Mouse (Mus musculus) hindbrain, embryonic 16.5 days (tissue): ENCODE results near the gene Bdh1. TPM values are rescaled to one million over a fixed set of nuclear protein-coding genes. Genes with fewer than 3 reads are reported as not detected.
"Not testable (repeated sequence)": the region's sequence is repeated elsewhere in the genome, so short reads cannot be mapped to it uniquely, and the experiment has no call there.

Source experiments
- ATAC-seq: fragments of 200-750 bp; cut with Nextera tagmentation; 2 replicates; pipeline ENCODE4 v1.8.0; 2017; ENCODE audit warnings: moderate TSS enrichment, moderate library complexity
- H3K27ac ChIP-seq: fragments of 300-500 bp; sonication (generic); 2 replicates; pipeline ENCODE4 v1.5.1; 2014; ENCODE audit warnings: low read depth, mild to moderate bottlenecking, control low read depth, low read length, moderate library complexity
- H3K27me3 ChIP-seq: fragments of 300-500 bp; sonication (generic); replicated peaks from 2 replicates; pipeline ENCODE4 v1.6.1; 2014; ENCODE audit warnings: low read length; ENCODE audit not compliant: control insufficient read depth, insufficient read depth
- H3K36me3 ChIP-seq: fragments of 300-500 bp; sonication (generic); 2 replicates; pipeline ENCODE4 v1.6.1; 2014; ENCODE audit warnings: mild to moderate bottlenecking, low read length, moderate library complexity, mixed read lengths; ENCODE audit not compliant: control insufficient read depth, insufficient read depth
- H3K4me1 ChIP-seq: fragments of 300-500 bp; sonication (generic); 2 replicates; pipeline ENCODE4 v1.6.1; 2014; ENCODE audit warnings: low read depth, low read length; ENCODE audit not compliant: control insufficient read depth, insufficient read depth
- H3K4me2 ChIP-seq: fragments of 300-500 bp; sonication (generic); 2 replicates; pipeline ENCODE4 v1.6.1; 2014; ENCODE audit warnings: mild to moderate bottlenecking, low read length, control low read depth, moderate library complexity
- H3K4me3 ChIP-seq: fragments of 300-500 bp; sonication (generic); 2 replicates; pipeline ENCODE4 v1.5.1; 2014; ENCODE audit warnings: mild to moderate bottlenecking, low read length, control low read depth, moderate library complexity
- H3K9ac ChIP-seq: fragments of 300-500 bp; sonication (generic); 2 replicates; pipeline ENCODE4 v1.6.1; 2014; ENCODE audit warnings: low read depth, mild to moderate bottlenecking, control low read depth, low read length, moderate library complexity
- H3K9me3 ChIP-seq: fragments of 300-500 bp; sonication (generic); 2 replicates; pipeline ENCODE4 v1.6.1; 2014; ENCODE audit warnings: mild to moderate bottlenecking, low read length, moderate library complexity; ENCODE audit not compliant: control insufficient read depth
- WGBS: fragments of 180-500 bp; shearing (Covaris S2); extraction: QIAGEN DNeasy Blood & Tissue Kit; methylation state at CpG from one replicate; pipeline ENCODE4 v1.1.7; 2014; 5-methylcytosine and 5-hydroxymethylcytosine counted together
- polyA plus RNA-seq: library from polyadenylated mRNA; unstranded; fragments of >200 nt; fragmentation: Nextera tagmentation; extraction: Ambion mirVana; gene quantifications from 2 replicates; pipeline ENCODE4 v1.2.1, GENCODE M21; 2015

Gene Bdh1
- polyA plus RNA-seq = 141 and 145 TPM in 2 replicates

DNA sequence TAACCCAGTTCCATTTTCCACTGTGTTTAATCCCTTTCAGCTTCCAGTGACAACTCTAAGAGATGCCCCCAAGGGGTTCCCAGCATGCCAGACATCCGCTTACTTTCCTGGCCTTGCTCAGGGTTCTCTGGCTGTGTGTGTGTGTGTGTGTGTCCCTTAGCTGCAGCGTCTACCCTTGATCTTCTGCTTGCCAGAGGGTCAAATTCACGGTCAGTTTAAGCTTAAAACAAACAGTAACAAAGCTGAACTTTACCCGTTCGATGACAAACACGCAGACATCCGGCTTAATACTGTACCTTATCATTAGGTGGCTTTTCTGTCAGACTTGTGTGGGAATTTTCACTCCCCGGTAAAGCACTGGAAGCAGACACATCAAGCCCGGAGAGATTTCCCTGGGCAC, at the start of gene Bdh1:
Bdh1 (plus strand) TSS at position 281 of the 400 bp plus-strand sequence.
- Histone ChIP-seq H3K9ac (no peak within 1 kb of the TSS), H3K4me3 (no peak within 1 kb of the TSS), H3K4me2 (no peak within 1 kb of the TSS), H3K4me1 (no peaks in the 10 kb centered on the region), H3K36me3 (no peaks in the 10 kb centered on the region), H3K27me3 (no peaks in the 10 kb centered on the region), H3K9me3 (no peaks in the 10 kb centered on the region), H3K27ac (no peak within 1 kb of the TSS)
- no peak for ATAC-seq
- WGBS = 77% methylated on average over 9 of the region's 9 CpGs

DNA sequence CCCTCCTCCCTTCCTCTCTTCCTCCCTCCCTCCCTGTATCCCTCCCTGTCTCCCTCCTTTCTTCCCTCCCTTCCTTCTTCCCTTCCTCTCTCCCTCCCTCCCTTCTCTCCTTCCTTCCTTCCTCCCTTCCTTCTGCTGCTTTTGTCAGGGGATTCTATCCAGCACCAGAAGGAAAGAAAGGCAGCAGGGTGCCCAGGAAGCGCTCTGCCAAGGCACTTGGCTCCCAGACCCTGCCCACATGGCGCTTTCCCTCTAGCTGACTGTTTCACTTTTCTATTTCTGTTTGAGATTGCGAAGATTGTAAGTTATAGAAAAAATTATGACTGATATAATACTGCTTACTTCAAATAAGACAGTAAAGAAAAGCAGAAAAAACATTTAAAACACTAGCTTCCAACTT, 49.8 kb upstream of the Bdh1 start:
- H3K27me3 ChIP-seq, H3K4me3 ChIP-seq, H3K9me3 ChIP-seq, H3K4me1 ChIP-seq, H3K4me2 ChIP-seq, H3K27ac ChIP-seq, H3K36me3 ChIP-seq, H3K9ac ChIP-seq, ATAC-seq: not testable (repeated sequence)
- 83% methylated on average over 3 of the region's 3 CpGs for WGBS

- H3K4me1 ChIP-seq, H3K36me3 ChIP-seq, H3K9me3 ChIP-seq, H3K9ac ChIP-seq, H3K4me3 ChIP-seq, H3K27ac ChIP-seq, H3K27me3 ChIP-seq, H3K4me2 ChIP-seq, ATAC-seq: not testable (repeated sequence)
- WGBS = 82% methylated on average over 4 of the region's 4 CpGs
These were observed 46.0 kb upstream of the Bdh1 start for GRCm38 (mm10) chr16:31375877-31376582.

GRCm38 (mm10) chr16:31388269-31388668, 33.8 kb upstream of the Bdh1 start:
- not testable (repeated sequence) for H3K27me3 ChIP-seq, H3K4me1 ChIP-seq, H3K36me3 ChIP-seq, H3K9me3 ChIP-seq, H3K9ac ChIP-seq, H3K4me2 ChIP-seq, H3K4me3 ChIP-seq, H3K27ac ChIP-seq, ATAC-seq
- WGBS = 77% methylated on average over 3 of the region's 3 CpGs

- 74% methylated on average over 2 of the region's 2 CpGs for WGBS
- ATAC-seq = no peak
These were observed 22.8 kb upstream of the Bdh1 start for GRCm38 (mm10) chr16:31399231-31399630.

GRCm38 (mm10) chr16:31400908-31401692, 21.0 kb upstream of the Bdh1 start:
- WGBS = 90% methylated on average over 11 of the region's 11 CpGs
- ATAC-seq = no peak
- peaks cover 6% of the 10 kb centered on the region for H3K9me3 ChIP-seq
- no peaks in the 10 kb centered on the region for H3K4me1 ChIP-seq
- H3K27me3 ChIP-seq = no peaks in the 10 kb centered on the region
- no peak overlapping the region for H3K4me2 ChIP-seq
- no peak overlapping the region for H3K27ac ChIP-seq
- no peak overlapping the region for H3K9ac ChIP-seq
- H3K4me3 ChIP-seq = no peak overlapping the region
- no peaks in the 10 kb centered on the region for H3K36me3 ChIP-seq

More at GRCm38 (mm10) chr16:31399231-31399630, 22.8 kb upstream of the Bdh1 start:
- no peaks in the 10 kb centered on the region for H3K36me3 ChIP-seq
- H3K27me3 ChIP-seq = no peaks in the 10 kb centered on the region
- no peak overlapping the region for H3K27ac ChIP-seq
- peaks cover 6% of the 10 kb centered on the region for H3K9me3 ChIP-seq
- no peak overlapping the region for H3K9ac ChIP-seq
- no peak overlapping the region for H3K4me2 ChIP-seq
- no peaks in the 10 kb centered on the region for H3K4me1 ChIP-seq
- no peak overlapping the region for H3K4me3 ChIP-seq

- WGBS = 37% methylated on average over 8 of the region's 8 CpGs
These were observed 20.0 kb upstream of the Bdh1 start for GRCm38 (mm10) chr16:31402096-31402495.

DNA sequence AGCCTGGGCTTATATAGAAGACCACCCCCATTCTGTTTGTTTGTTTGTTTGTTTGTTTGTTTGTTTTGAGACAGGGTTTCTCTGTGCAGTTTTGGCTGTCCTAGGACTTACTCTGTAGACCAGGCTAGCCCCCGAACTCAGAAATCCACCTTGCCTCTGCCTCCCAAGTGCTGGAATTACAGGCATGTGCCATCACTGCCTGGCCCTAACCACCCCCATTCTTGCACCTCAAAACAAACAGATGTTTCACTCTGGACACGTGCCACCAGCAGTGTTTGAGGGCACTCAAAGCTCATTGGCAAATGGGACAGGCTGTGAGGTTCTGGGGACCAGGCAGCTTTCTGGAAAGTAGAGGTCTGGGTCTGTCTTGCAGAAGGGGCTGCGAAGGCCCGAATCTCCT, 18.1 kb upstream of the Bdh1 start:
- ATAC-seq = no peak
- H3K4me1 ChIP-seq = no peaks in the 10 kb centered on the region
- H3K9ac ChIP-seq = no peak overlapping the region
- no peak overlapping the region for H3K4me3 ChIP-seq
- no peaks in the 10 kb centered on the region for H3K27me3 ChIP-seq
- H3K9me3 ChIP-seq = no peaks in the 10 kb centered on the region
- H3K4me2 ChIP-seq = no peak overlapping the region
- H3K27ac ChIP-seq = no peak overlapping the region
- 86% methylated on average over 4 of the region's 4 CpGs for WGBS
- no peaks in the 10 kb centered on the region for H3K36me3 ChIP-seq

More at GRCm38 (mm10) chr16:31402096-31402495, 20.0 kb upstream of the Bdh1 start:
- Histone ChIP-seq H3K27ac (no peak overlapping the region), H3K4me1 (no peaks in the 10 kb centered on the region), H3K4me2 (no peak overlapping the region), H3K27me3 (no peaks in the 10 kb centered on the region), H3K9me3 (peaks cover under 1% of the 10 kb centered on the region; the same call in 1 of the 2 replicates), H3K36me3 (no peaks in the 10 kb centered on the region), H3K4me3 (no peak overlapping the region), H3K9ac (no peak overlapping the region)
- ATAC-seq = no peak

GRCm38 (mm10) chr16:31405040-31405439, 17.0 kb upstream of the Bdh1 start:
- Histone ChIP-seq H3K4me1 (no peaks in the 10 kb centered on the region), H3K9ac (no peak overlapping the region), H3K27ac (no peak overlapping the region), H3K9me3 (no peaks in the 10 kb centered on the region), H3K4me3 (no peak overlapping the region), H3K4me2 (no peak overlapping the region), H3K27me3 (no peaks in the 10 kb centered on the region), H3K36me3 (no peaks in the 10 kb centered on the region)
- 67% methylated on average over 1 of the region's 1 CpGs for WGBS
- no peak for ATAC-seq
